25 mouse cellular contexts compared by ENCODE assay signal in genomic region chr19:6407109-6407508, GRCm38 (mm10). TPM values are rescaled to one million over a fixed set of nuclear protein-coding genes. Genes with fewer than 3 reads are reported as not detected.
A peak's percentile ranks its signal among the peaks of the same experiment; 100 is the strongest.
DNase-seq lines count a peak whose midpoint lies in the region; ATAC-seq lines count a peak whose summit lies in the region.
"Had no signal": no experiment of that assay in that cellular context is flagged by ENCODE, and none has a peak within 500 bp of the region (broad histone marks: within the 10 kb centered on the region; RNA-seq: fewer than 3 reads in every experiment).

No protein-coding gene starts in this region.

- no peak overlapping the region for H3K4me3 ChIP-seq in heart, embryonic 10.5 days
- no peak overlapping the region for H3K4me3 ChIP-seq in neural tube, embryonic 13.5 days
- H3K4me3 ChIP-seq in neural tube, embryonic 15.5 days (replicated peaks), result no peak overlapping the region
- H3K4me3 ChIP-seq: embryonic facial prominence, embryonic 13.5 days; embryonic facial prominence, embryonic 15.5 days; erythroblast, embryonic 14.5 days; forebrain, embryonic 10.5 days; forebrain, embryonic 12.5 days had no signal

- peaks cover 18% of the 10 kb centered on the region for H3K4me1 ChIP-seq in heart, embryonic 10.5 days
- peaks cover 9% of the 10 kb centered on the region; the same call in 1 of the 2 replicates for H3K4me1 ChIP-seq in neural tube, embryonic 13.5 days (replicated peaks)
- H3K4me1 ChIP-seq in neural tube, embryonic 15.5 days, result peaks cover 6% of the 10 kb centered on the region

- intact Hi-C loops in heart, postnatal 14 days (cut with DNase I), result no loop called here

- H3K4me2 ChIP-seq in neural tube, embryonic 13.5 days, result no peak overlapping the region
- no peak overlapping the region for H3K4me2 ChIP-seq in neural tube, embryonic 15.5 days
- H3K4me2 ChIP-seq: embryonic facial prominence, embryonic 13.5 days; embryonic facial prominence, embryonic 15.5 days; forebrain, embryonic 12.5 days had no signal

- no peak for ATAC-seq in neural tube, embryonic 13.5 days (ENCODE audit: low read depth)
- no peak for ATAC-seq in neural tube, embryonic 15.5 days (ENCODE audit: low FRiP score)
- ATAC-seq: activated CD4-positive, CD25-positive, alpha-beta regulatory T cell, adult 4 months; forebrain, embryonic 14.5 days; forebrain, embryonic 16.5 days; Patski had no signal

- H3K36me3 ChIP-seq in heart, embryonic 10.5 days, result no peaks in the 10 kb centered on the region; the same call in 1 of the 2 replicates
- H3K36me3 ChIP-seq in neural tube, embryonic 13.5 days, result no peaks in the 10 kb centered on the region
- peaks cover 6% of the 10 kb centered on the region; the same call in 1 of the 2 replicates for H3K36me3 ChIP-seq in neural tube, embryonic 15.5 days
- H3K36me3 ChIP-seq: embryonic facial prominence, embryonic 13.5 days; embryonic facial prominence, embryonic 15.5 days; forebrain, embryonic 10.5 days; forebrain, embryonic 12.5 days; G1E had no signal

- H3K27me3 ChIP-seq in heart, embryonic 10.5 days (ENCODE audit: insufficient read depth, poor library complexity, severe bottlenecking), result peaks cover 15% of the 10 kb centered on the region
- peaks cover 13% of the 10 kb centered on the region for H3K27me3 ChIP-seq in neural tube, embryonic 13.5 days
- H3K27me3 ChIP-seq in neural tube, embryonic 15.5 days (replicated peaks), result peaks cover 16% of the 10 kb centered on the region; the same call in 1 of the 2 replicates

- no peaks in the 10 kb centered on the region for H3K9me3 ChIP-seq in heart, embryonic 10.5 days
- no peaks in the 10 kb centered on the region for H3K9me3 ChIP-seq in neural tube, embryonic 13.5 days
- H3K9me3 ChIP-seq in neural tube, embryonic 15.5 days (replicated peaks), result no peaks in the 10 kb centered on the region
- H3K9me3 ChIP-seq: embryonic facial prominence, embryonic 13.5 days; embryonic facial prominence, embryonic 15.5 days; forebrain, embryonic 10.5 days; forebrain, embryonic 12.5 days; G1E had no signal

- 0 out of 2 replicates have a peak overlapping the region, but pooled peaks have one; percentile 8 for H3K9ac ChIP-seq in neural tube, embryonic 13.5 days
- H3K9ac ChIP-seq in neural tube, embryonic 15.5 days (replicated peaks), result no peak overlapping the region
- H3K9ac ChIP-seq: embryonic facial prominence, embryonic 13.5 days; embryonic facial prominence, embryonic 15.5 days; forebrain, embryonic 12.5 days had no signal

- DNase-seq in heart, embryonic 10.5 days (ENCODE audit: low spot score), result no peak
- no peak for DNase-seq in heart, postnatal 14 days
- DNase-seq in cerebellum, postnatal 36 days, result no peak
- DNase-seq: adrenal gland, adult 8-10 months; adrenal gland, postnatal 14 days; adrenal gland, postnatal 36 days; cerebellum, adult 11-12 months; cerebellum, adult 2 months; cerebellum, adult 9-10 months; cerebellum, postnatal 10 days; cerebellum, postnatal 25 days; embryo, embryonic 11 days had no signal

- peak overlapping the region; percentile 3; the same call in 1 of the 2 replicates for H3K27ac ChIP-seq in heart, embryonic 10.5 days
- H3K27ac ChIP-seq in neural tube, embryonic 13.5 days (replicated peaks), result no peak overlapping the region
- H3K27ac ChIP-seq in neural tube, embryonic 15.5 days (replicated peaks), result no peak overlapping the region
- H3K27ac ChIP-seq: embryonic facial prominence, embryonic 13.5 days; embryonic facial prominence, embryonic 15.5 days; forebrain, embryonic 10.5 days; forebrain, embryonic 12.5 days had no signal

- WGBS in heart, embryonic 10.5 days, result 80% methylated on average over 8 of the region's 8 CpGs
- 84% methylated on average over 8 of the region's 8 CpGs for WGBS in neural tube, embryonic 13.5 days
- WGBS in neural tube, embryonic 15.5 days, result 85% methylated on average over 8 of the region's 8 CpGs

RNA-seq across cellular contexts. Expression of gene Rasgrp2, which starts 8.0 kb away (rescaled TPM):
- 59.9 and 61.6 TPM in 2 replicates for polyA plus RNA-seq in heart, embryonic 10.5 days (2016; fragmentation: Nextera tagmentation; extraction: Ambion mirVana)
- 10 to 100 TPM; 66.6 to 70.7 TPM for total RNA-seq in heart, postnatal 14 days (2021)
- 44.1 and 49.9 TPM in 2 replicates for polyA plus RNA-seq in neural tube, embryonic 13.5 days (2015; fragmentation: Nextera tagmentation; extraction: Ambion mirVana)
- polyA plus RNA-seq in neural tube, embryonic 15.5 days (2015; fragmentation: Nextera tagmentation; extraction: Ambion mirVana), result 197 and 217 TPM in 2 replicates

RNA-seq across cellular contexts. Expression of gene Nrxn2, which starts 11.4 kb away (rescaled TPM):
- polyA plus RNA-seq in heart, embryonic 10.5 days (2016; fragmentation: Nextera tagmentation; extraction: Ambion mirVana), result 0.10 and 1.1 TPM in 2 replicates
- total RNA-seq in heart, postnatal 14 days (2021), result 1 to 10 TPM; 5.2 to 5.9 TPM
- polyA plus RNA-seq in neural tube, embryonic 13.5 days (2015; fragmentation: Nextera tagmentation; extraction: Ambion mirVana), result 24.0 and 28.9 TPM in 2 replicates
- 31.3 and 45.7 TPM in 2 replicates for polyA plus RNA-seq in neural tube, embryonic 15.5 days (2015; fragmentation: Nextera tagmentation; extraction: Ambion mirVana)
- total RNA-seq: common myeloid progenitor, adult 5-6 weeks had no signal
- polyA plus RNA-seq: Patski had no signal

RNA-seq across cellular contexts. Expression of gene Pygm, which starts 22.9 kb away (rescaled TPM):
- 103 and 214 TPM in 2 replicates for polyA plus RNA-seq in heart, embryonic 10.5 days (2016; fragmentation: Nextera tagmentation; extraction: Ambion mirVana)
- total RNA-seq in heart, postnatal 14 days (2021), result 100 to 1,000 TPM; 824 to 866 TPM
- polyA plus RNA-seq in neural tube, embryonic 13.5 days (2015; fragmentation: Nextera tagmentation; extraction: Ambion mirVana), result 5.7 and 6.3 TPM in 2 replicates
- 7.5 and 12.0 TPM in 2 replicates for polyA plus RNA-seq in neural tube, embryonic 15.5 days (2015; fragmentation: Nextera tagmentation; extraction: Ambion mirVana)

RNA-seq across cellular contexts. Expression of gene Sf1, which starts 43.6 kb away (rescaled TPM):
- polyA plus RNA-seq in heart, embryonic 10.5 days (2016; fragmentation: Nextera tagmentation; extraction: Ambion mirVana), result 129 and 146 TPM in 2 replicates
- 100 to 1,000 TPM; 102 to 105 TPM for total RNA-seq in heart, postnatal 14 days (2021)
- 107 and 119 TPM in 2 replicates for polyA plus RNA-seq in neural tube, embryonic 13.5 days (2015; fragmentation: Nextera tagmentation; extraction: Ambion mirVana)
- 88.7 and 104 TPM in 2 replicates for polyA plus RNA-seq in neural tube, embryonic 15.5 days (2015; fragmentation: Nextera tagmentation; extraction: Ambion mirVana)

Comparison
In these comparisons a context has a peak if more than half of its experiments do, and no peak if none do; other contexts are left out.
1. RNA of gene Nrxn2, which starts 11.4 kb away (polyA plus RNA-seq): 31.3 to 45.7 TPM in neural tube, embryonic 15.5 days and 24.0 to 28.9 TPM in neural tube, embryonic 13.5 days; 0.10 to 1.1 TPM in heart, embryonic 10.5 days; every median in the first group is over 10 times any median in the second.